In the genomic region with DNA sequence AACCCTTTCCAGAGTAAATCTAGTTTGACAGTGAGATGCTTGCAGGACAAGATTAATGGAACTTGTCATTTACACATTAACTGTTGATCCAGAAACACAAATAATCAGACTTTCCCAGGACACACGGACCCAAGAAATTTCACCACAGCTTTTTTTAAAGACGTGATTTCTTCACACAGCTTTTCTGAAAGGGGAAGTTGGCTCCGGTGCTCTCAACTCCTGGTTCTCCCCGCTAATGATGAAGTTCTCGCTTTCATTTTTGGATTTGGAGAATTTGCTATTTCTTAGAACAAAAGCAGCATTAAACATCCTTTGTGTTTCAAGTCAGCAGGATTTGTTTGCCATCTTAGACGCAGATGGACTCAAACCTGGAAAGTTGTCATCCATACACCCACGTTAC, we compare ENCODE assay signal across 24 mouse cellular contexts. TPM values are rescaled to one million over a fixed set of nuclear protein-coding genes. Genes with fewer than 3 reads are reported as not detected.
A peak's percentile ranks its signal among the peaks of the same experiment; 100 is the strongest.
DNase-seq lines count a peak whose midpoint lies in the region; ATAC-seq and TF ChIP-seq lines count a peak whose summit lies in the region.
"Had no signal": no experiment of that assay in that cellular context is flagged by ENCODE, and none has a peak within 500 bp of the region (broad histone marks: within the 10 kb centered on the region; RNA-seq: fewer than 3 reads in every experiment).

No protein-coding gene starts in this region.

- no peak overlapping the region for H3K4me3 ChIP-seq in forebrain, postnatal 0 days (ENCODE audit: low read depth, low read length)
- no peak overlapping the region for H3K4me3 ChIP-seq in forebrain, embryonic 11.5 days (ENCODE audit: low read depth, low read length)
- H3K4me3 ChIP-seq in midbrain, embryonic 13.5 days (replicated peaks) = no peak overlapping the region
- H3K4me3 ChIP-seq in midbrain, embryonic 11.5 days (ENCODE audit: low read depth, low read length) = no peak overlapping the region
- H3K4me3 ChIP-seq in bone marrow macrophage, adult 2 months (ENCODE audit: insufficient read depth, low read length) = peak overlapping the region; percentile 11; the same call in 1 of the 2 replicates
- H3K4me3 ChIP-seq: embryonic facial prominence, embryonic 12.5 days; erythroblast, embryonic 14.5 days had no signal

- no peak overlapping the region for H3K27ac ChIP-seq in forebrain, postnatal 0 days (ENCODE audit: low read depth, low read length)
- H3K27ac ChIP-seq in forebrain, embryonic 11.5 days (ENCODE audit: low read depth, low read length) = no peak overlapping the region
- H3K27ac ChIP-seq in midbrain, embryonic 13.5 days = no peak overlapping the region
- no peak overlapping the region for H3K27ac ChIP-seq in midbrain, embryonic 11.5 days (ENCODE audit: low read depth, low read length)
- no peak overlapping the region for H3K27ac ChIP-seq in bone marrow macrophage, adult 2 months (ENCODE audit: insufficient read depth, low read depth, low read length)
- H3K27ac ChIP-seq: embryonic facial prominence, embryonic 12.5 days; macrophage had no signal

- no peak for ATAC-seq in forebrain, postnatal 0 days
- ATAC-seq in forebrain, embryonic 11.5 days (replicated peaks; ENCODE audit: low FRiP score) = no peak
- no peak for ATAC-seq in midbrain, embryonic 13.5 days
- ATAC-seq in midbrain, embryonic 11.5 days (ENCODE audit: low FRiP score) = no peak
- ATAC-seq in megakaryocyte, adult 5-6 weeks (ENCODE audit: poor library complexity, severe bottlenecking) = peak; percentile 72
- ATAC-seq: activated CD4-positive, CD25-positive, alpha-beta regulatory T cell, adult 4 months; intestine, embryonic 16.5 days; liver, postnatal 0 days; lung, postnatal 0 days had no signal

- no peaks in the 10 kb centered on the region for H3K36me3 ChIP-seq in forebrain, postnatal 0 days (ENCODE audit: insufficient read depth)
- no peaks in the 10 kb centered on the region for H3K36me3 ChIP-seq in forebrain, embryonic 11.5 days (ENCODE audit: control insufficient read depth, insufficient read depth, low read length)
- H3K36me3 ChIP-seq in midbrain, embryonic 13.5 days = no peaks in the 10 kb centered on the region
- no peaks in the 10 kb centered on the region for H3K36me3 ChIP-seq in midbrain, embryonic 11.5 days (ENCODE audit: control insufficient read depth, insufficient read depth, low read length)
- H3K36me3 ChIP-seq: embryonic facial prominence, embryonic 12.5 days had no signal

- H3K9me3 ChIP-seq in forebrain, postnatal 0 days (ENCODE audit: low read length) = no peaks in the 10 kb centered on the region
- H3K9me3 ChIP-seq in forebrain, embryonic 11.5 days (ENCODE audit: control insufficient read depth, low read length) = no peaks in the 10 kb centered on the region
- H3K9me3 ChIP-seq in midbrain, embryonic 13.5 days = no peaks in the 10 kb centered on the region
- no peaks in the 10 kb centered on the region for H3K9me3 ChIP-seq in midbrain, embryonic 11.5 days (ENCODE audit: control insufficient read depth, low read length)
- H3K9me3 ChIP-seq: embryonic facial prominence, embryonic 12.5 days had no signal

- no peak overlapping the region for H3K9ac ChIP-seq in forebrain, postnatal 0 days
- H3K9ac ChIP-seq in forebrain, embryonic 11.5 days (ENCODE audit: low read length) = no peak overlapping the region
- no peak overlapping the region for H3K9ac ChIP-seq in midbrain, embryonic 13.5 days (replicated peaks)
- no peak overlapping the region for H3K9ac ChIP-seq in midbrain, embryonic 11.5 days (ENCODE audit: low read length)
- H3K9ac ChIP-seq: embryonic facial prominence, embryonic 12.5 days; liver, postnatal 0 days had no signal

- no peaks in the 10 kb centered on the region for H3K27me3 ChIP-seq in forebrain, postnatal 0 days (ENCODE audit: insufficient read depth, low read length)
- H3K27me3 ChIP-seq in forebrain, embryonic 11.5 days (ENCODE audit: control insufficient read depth, insufficient read depth, low read length) = peaks cover 22% of the 10 kb centered on the region
- H3K27me3 ChIP-seq in midbrain, embryonic 13.5 days = peaks cover 30% of the 10 kb centered on the region
- H3K27me3 ChIP-seq in midbrain, embryonic 11.5 days (ENCODE audit: control insufficient read depth, insufficient read depth, low read length) = peaks cover 20% of the 10 kb centered on the region

- peaks cover 7% of the 10 kb centered on the region; the same call in 1 of the 2 replicates for H3K4me1 ChIP-seq in forebrain, postnatal 0 days (ENCODE audit: insufficient read depth)
- H3K4me1 ChIP-seq in forebrain, embryonic 11.5 days (replicated peaks; ENCODE audit: control insufficient read depth, insufficient read depth, low read length) = peaks cover 4% of the 10 kb centered on the region; the same call in 1 of the 2 replicates
- peaks cover 24% of the 10 kb centered on the region for H3K4me1 ChIP-seq in midbrain, embryonic 13.5 days (replicated peaks)
- peaks cover 13% of the 10 kb centered on the region for H3K4me1 ChIP-seq in midbrain, embryonic 11.5 days (ENCODE audit: control insufficient read depth, insufficient read depth, low read length)
- H3K4me1 ChIP-seq in bone marrow macrophage, adult 2 months (ENCODE audit: control insufficient read depth, insufficient read depth, low read length) = peaks cover 5% of the 10 kb centered on the region

- 77% methylated on average over 7 of the region's 7 CpGs for WGBS in forebrain, postnatal 0 days
- WGBS in forebrain, embryonic 11.5 days = 77% methylated on average over 7 of the region's 7 CpGs
- WGBS in midbrain, embryonic 13.5 days = 69% methylated on average over 7 of the region's 7 CpGs
- 74% methylated on average over 7 of the region's 7 CpGs for WGBS in midbrain, embryonic 11.5 days

- no peak for TF ChIP-seq CTCF in forebrain, postnatal 0 days (IDR thresholded peaks at IDR 0.05; ENCODE audit: low read depth)
- TF ChIP-seq CTCF in bone marrow macrophage, adult 2 months (IDR thresholded peaks at IDR 0.05; ENCODE audit: low read depth, low read length) = no peak

- DNase-seq in forebrain, postnatal 0 days = no peak
- DNase-seq in forebrain, embryonic 11.5 days (ENCODE audit: low spot score) = no peak
- no peak for DNase-seq in midbrain, embryonic 11.5 days (ENCODE audit: low spot score, missing footprints)
- no peak for DNase-seq in thymus, postnatal 14 days
- DNase-seq: adrenal gland, adult 8-10 months; cerebellum, adult 18-20 months; gastrocnemius, postnatal 25 days; heart, postnatal 4 days; kidney, adult 9 months; kidney, postnatal 14 days; liver, postnatal 0 days; thymus, adult 18-20 months had no signal

- H3K4me2 ChIP-seq in forebrain, postnatal 0 days (ENCODE audit: low read depth) = 0 out of 2 replicates have a peak overlapping the region, but pooled peaks have one; percentile 94
- H3K4me2 ChIP-seq in forebrain, embryonic 11.5 days (ENCODE audit: low read depth, low read length, severe bottlenecking) = no peak overlapping the region
- H3K4me2 ChIP-seq in midbrain, embryonic 13.5 days (replicated peaks) = peak overlapping the region; percentile 7
- H3K4me2 ChIP-seq in midbrain, embryonic 11.5 days = no peak overlapping the region
- H3K4me2 ChIP-seq: embryonic facial prominence, embryonic 12.5 days had no signal

- no peak for TF ChIP-seq POLR2A in bone marrow macrophage, adult 2 months (IDR thresholded peaks at IDR 0.05; ENCODE audit: borderline replicate concordance, low read depth, low read length)

RNA-seq across cellular contexts. Expression of gene Slc44a5, which starts 2.6 kb away (rescaled TPM):
- 29.1 and 39.5 TPM in 2 replicates for total RNA-seq in forebrain, postnatal 0 days (2014; rRNA removed)
- 5.7 and 8.4 TPM in 2 replicates for polyA plus RNA-seq in forebrain, postnatal 0 days (2015; fragmentation: Nextera tagmentation; extraction: Ambion mirVana)
- polyA plus RNA-seq in forebrain, embryonic 11.5 days (2014; fragmentation: Nextera tagmentation; extraction: Ambion mirVana) = 2.2 TPM in 2 replicates
- polyA plus RNA-seq in midbrain, embryonic 13.5 days (2015; fragmentation: Nextera tagmentation; extraction: Ambion mirVana) = 6.8 and 7.4 TPM in 2 replicates
- polyA plus RNA-seq in midbrain, embryonic 11.5 days (2014; fragmentation: Nextera tagmentation; extraction: Ambion mirVana) = 4.6 and 5.4 TPM in 2 replicates
- not detected in 2 replicates for polyA plus RNA-seq in bone marrow macrophage, adult 2 months (2012; ENCODE audit: insufficient read depth, insufficient read length, missing spikeins)
- not detected in 2 replicates for total RNA-seq in megakaryocyte, adult 5-6 weeks (2015)
- not detected in 2 replicates for total RNA-seq in megakaryocyte, adult 5-6 weeks (2017)
- total RNA-seq: liver, adult 2 months; MEL; neutrophil, adult 5-6 weeks had no signal
- polyA plus RNA-seq: activated CD4-positive, CD25-positive, alpha-beta regulatory T cell, adult 4 months; erythroblast, embryonic 14.5 days; liver, adult 2 months; macrophage had no signal

RNA-seq across cellular contexts. Expression of gene Acadm, which starts 31.4 kb away (rescaled TPM):
- total RNA-seq in forebrain, postnatal 0 days (2014; rRNA removed) = 31.5 and 32.4 TPM in 2 replicates
- polyA plus RNA-seq in forebrain, postnatal 0 days (2015; fragmentation: Nextera tagmentation; extraction: Ambion mirVana) = 39.7 and 40.1 TPM in 2 replicates
- polyA plus RNA-seq in forebrain, embryonic 11.5 days (2014; fragmentation: Nextera tagmentation; extraction: Ambion mirVana) = 40.6 and 44.0 TPM in 2 replicates
- 50.6 and 53.7 TPM in 2 replicates for polyA plus RNA-seq in midbrain, embryonic 13.5 days (2015; fragmentation: Nextera tagmentation; extraction: Ambion mirVana)
- polyA plus RNA-seq in midbrain, embryonic 11.5 days (2014; fragmentation: Nextera tagmentation; extraction: Ambion mirVana) = 53.5 and 55.8 TPM in 2 replicates
- polyA plus RNA-seq in bone marrow macrophage, adult 2 months (2012; ENCODE audit: insufficient read depth, insufficient read length, missing spikeins) = 78.7 and 90.3 TPM in 2 replicates
- 47.8 and 56.5 TPM in 2 replicates for total RNA-seq in megakaryocyte, adult 5-6 weeks (2015)
- total RNA-seq in megakaryocyte, adult 5-6 weeks (2017) = 166 and 238 TPM in 2 replicates

Comparison
In these comparisons a context has a peak if more than half of its experiments do, and no peak if none do; other contexts are left out.
1. H3K4me2 ChIP-seq: peak in forebrain, postnatal 0 days (single experiment) and midbrain, embryonic 13.5 days (single experiment); none in forebrain, embryonic 11.5 days (single experiment) and midbrain, embryonic 11.5 days (single experiment).